Mouse (Mus musculus) neural tube, embryonic 11.5 days (tissue): Measurements from ENCODE around the gene 4930469K13Rik. TPM values are rescaled to one million over a fixed set of nuclear protein-coding genes. Genes with fewer than 3 reads are reported as not detected.
A peak's percentile ranks its signal among the peaks of the same experiment; 100 is the strongest.

ENCODE experiments used
- ATAC-seq: fragments of 200-750 bp; cut with Nextera tagmentation; 2 replicates; pipeline ENCODE4 v1.8.0; 2017; ENCODE audit warnings: moderate number of reproducible peaks, mild to moderate bottlenecking, moderate TSS enrichment, moderate library complexity; ENCODE audit not compliant: insufficient read depth, low FRiP score, low TSS enrichment
- DNase-seq: peaks from one replicate; pipeline ENCODE4 v3.0.0-alpha.2; 2015; ENCODE audit warnings: low spot score
- H3K27ac ChIP-seq: fragments of 300-500 bp; sonication (generic); 2 replicates; pipeline ENCODE4 v1.5.1; 2014; ENCODE audit warnings: low read depth, mild to moderate bottlenecking, low read length
- H3K27me3 ChIP-seq: fragments of 300-500 bp; sonication (generic); 2 replicates; pipeline ENCODE4 v1.6.1; 2014; ENCODE audit warnings: mild to moderate bottlenecking, low read length, mixed read lengths; ENCODE audit not compliant: control insufficient read depth, insufficient read depth
- H3K36me3 ChIP-seq: fragments of 300-500 bp; sonication (generic); 2 replicates; pipeline ENCODE4 v1.6.1; 2014; ENCODE audit warnings: mild to moderate bottlenecking, low read length, moderate library complexity, mixed read lengths; ENCODE audit not compliant: control insufficient read depth, insufficient read depth
- H3K4me1 ChIP-seq: fragments of 300-500 bp; sonication (generic); 2 replicates; pipeline ENCODE4 v1.6.1; 2014; ENCODE audit warnings: low read length, mixed read lengths; ENCODE audit not compliant: control insufficient read depth, insufficient read depth
- H3K4me2 ChIP-seq: fragments of 300-500 bp; sonication (generic); 2 replicates; pipeline ENCODE4 v1.6.1; 2014; ENCODE audit warnings: low read depth, mild to moderate bottlenecking, moderate library complexity
- H3K4me3 ChIP-seq: fragments of 300-500 bp; sonication (generic); 2 replicates; pipeline ENCODE4 v1.5.1; 2014; ENCODE audit warnings: low read depth, low read length
- H3K9ac ChIP-seq: fragments of 300-500 bp; sonication (generic); 2 replicates; pipeline ENCODE4 v1.6.1; 2014; ENCODE audit warnings: mild to moderate bottlenecking, low read length
- H3K9me3 ChIP-seq: fragments of 300-500 bp; sonication (generic); 2 replicates; pipeline ENCODE4 v1.6.1; 2016; ENCODE audit warnings: low read length; ENCODE audit not compliant: control insufficient read depth
- WGBS: fragments of 180-500 bp; shearing (Covaris S2); extraction: QIAGEN DNeasy Blood & Tissue Kit; methylation state at CpG from one replicate; pipeline ENCODE4 v1.1.7; 2014; 5-methylcytosine and 5-hydroxymethylcytosine counted together
- polyA plus RNA-seq: library from polyadenylated mRNA; unstranded; fragments of >200 nt; fragmentation: Nextera tagmentation; extraction: Ambion mirVana; gene quantifications from 2 replicates; pipeline ENCODE4 v1.2.1, GENCODE M21; 2014

The 4930469K13Rik gene
- polyA plus RNA-seq, 1 experiment from 2014 or later: 2.9 TPM

- DNase-seq (no peak), ATAC-seq (no peak)
- H3K9me3 ChIP-seq: no peaks in the 10 kb centered on the region
- H3K27me3 ChIP-seq: no peaks in the 10 kb centered on the region
- H3K4me3 ChIP-seq: no peak overlapping the region
- 80% methylated on average over 3 of the region's 3 CpGs for whole genome bisulfite sequencing
- no peak overlapping the region for H3K27ac ChIP-seq
- no peaks in the 10 kb centered on the region for H3K36me3 ChIP-seq
- H3K4me2 ChIP-seq: no peak overlapping the region
- H3K4me1 ChIP-seq: no peaks in the 10 kb centered on the region
- H3K9ac ChIP-seq: no peak overlapping the region
Measured at GRCm38 (mm10) chr11:34087064-34087463, 11.3 kb downstream of the 4930469K13Rik start.

- no peaks in the 10 kb centered on the region for H3K27me3 ChIP-seq
- ATAC-seq (no peak), DNase-seq (no peak)
- H3K4me1 ChIP-seq: no peaks in the 10 kb centered on the region
- 78% methylated on average over 8 of the region's 8 CpGs for WGBS
- H3K27ac ChIP-seq: no peak overlapping the region
- no peaks in the 10 kb centered on the region for H3K36me3 ChIP-seq
- H3K4me3 ChIP-seq: no peak overlapping the region
- no peak overlapping the region for H3K9ac ChIP-seq
- no peak overlapping the region for H3K4me2 ChIP-seq
- no peaks in the 10 kb centered on the region for H3K9me3 ChIP-seq
Measured at GRCm38 (mm10) chr11:34086164-34086751, 12.1 kb downstream of the 4930469K13Rik start.

- Histone ChIP-seq H3K27ac (no peak overlapping the region), H3K4me3 (no peak overlapping the region), H3K9me3 (no peaks in the 10 kb centered on the region), H3K9ac (no peak overlapping the region), H3K36me3 (no peaks in the 10 kb centered on the region), H3K4me1 (no peaks in the 10 kb centered on the region), H3K27me3 (no peaks in the 10 kb centered on the region), H3K4me2 (no peak overlapping the region)
- ATAC-seq (no peak), DNase-seq (no peak)
- WGBS: 57% methylated on average over 2 of the region's 2 CpGs
Measured at GRCm38 (mm10) chr11:34084639-34085038, 13.7 kb downstream of the 4930469K13Rik start.

GRCm38 (mm10) chr11:34083795-34084194 is 14.6 kb downstream of the 4930469K13Rik start:
- H3K36me3 ChIP-seq: no peaks in the 10 kb centered on the region
- no peak overlapping the region for H3K9ac ChIP-seq
- H3K4me2 ChIP-seq: no peak overlapping the region
- 85% methylated on average over 7 of the region's 7 CpGs for WGBS
- no peaks in the 10 kb centered on the region for H3K9me3 ChIP-seq
- DNase-seq: no peak
- ATAC-seq: no peak
- H3K4me3 ChIP-seq: no peak overlapping the region
- no peak overlapping the region for H3K27ac ChIP-seq
- no peaks in the 10 kb centered on the region for H3K27me3 ChIP-seq
- H3K4me1 ChIP-seq: no peaks in the 10 kb centered on the region

GRCm38 (mm10) chr11:34079542-34080464 is 18.6 kb downstream of the 4930469K13Rik start:
- Histone ChIP-seq H3K9me3 (no peaks in the 10 kb centered on the region), H3K27me3 (no peaks in the 10 kb centered on the region), H3K4me1 (no peaks in the 10 kb centered on the region), H3K9ac (no peak overlapping the region), H3K4me3 (no peak overlapping the region), H3K36me3 (no peaks in the 10 kb centered on the region), H3K27ac (no peak overlapping the region), H3K4me2 (no peak overlapping the region)
- ATAC-seq: no peak
- DNase-seq: no peak
- 79% methylated on average over 6 of the region's 6 CpGs for WGBS

- DNase-seq (no peak), ATAC-seq (no peak)
- no peak overlapping the region for H3K4me2 ChIP-seq
- no peaks in the 10 kb centered on the region for H3K9me3 ChIP-seq
- H3K36me3 ChIP-seq: no peaks in the 10 kb centered on the region
- H3K4me3 ChIP-seq: no peak overlapping the region
- 84% methylated on average over 7 of the region's 7 CpGs for WGBS
- 0 out of 2 replicates have a peak, but pooled peaks cover 2% of the 10 kb centered on the region for H3K27me3 ChIP-seq
- H3K27ac ChIP-seq: no peak overlapping the region
- no peak overlapping the region for H3K9ac ChIP-seq
- H3K4me1 ChIP-seq: no peaks in the 10 kb centered on the region
Measured at GRCm38 (mm10) chr11:34078581-34078980, 19.8 kb downstream of the 4930469K13Rik start.

GRCm38 (mm10) chr11:34077870-34078269 is 20.5 kb downstream of the 4930469K13Rik start:
- no peak overlapping the region for H3K27ac ChIP-seq
- H3K9ac ChIP-seq: no peak overlapping the region
- no peaks in the 10 kb centered on the region for H3K36me3 ChIP-seq
- ATAC-seq (no peak), DNase-seq (no peak)
- no peaks in the 10 kb centered on the region for H3K4me1 ChIP-seq
- WGBS: 91% methylated on average over 2 of the region's 2 CpGs
- H3K4me2 ChIP-seq: no peak overlapping the region
- H3K27me3 ChIP-seq: 0 out of 2 replicates have a peak, but pooled peaks cover 2% of the 10 kb centered on the region
- H3K9me3 ChIP-seq: no peaks in the 10 kb centered on the region
- no peak overlapping the region for H3K4me3 ChIP-seq

GRCm38 (mm10) chr11:34073776-34074175 is 24.6 kb downstream of the 4930469K13Rik start:
- Histone ChIP-seq H3K27me3 (0 out of 2 replicates have a peak, but pooled peaks cover 2% of the 10 kb centered on the region), H3K4me1 (no peaks in the 10 kb centered on the region), H3K4me3 (no peak overlapping the region), H3K9ac (no peak overlapping the region), H3K4me2 (no peak overlapping the region), H3K9me3 (no peaks in the 10 kb centered on the region), H3K27ac (no peak overlapping the region), H3K36me3 (no peaks in the 10 kb centered on the region)
- ATAC-seq: no peak
- 17% methylated on average over 15 of the region's 15 CpGs for WGBS
- peak; percentile 71 for DNase-seq
